Mouse (Mus musculus): ENCODE measurements around the gene Gnaq. TPM values are rescaled to one million over a fixed set of nuclear protein-coding genes. Genes with fewer than 3 reads are reported as not detected.
"Not testable (repeated sequence)": the region's sequence is repeated elsewhere in the genome, so short reads cannot be mapped to it uniquely, and the experiment has no call there.

Gene Gnaq
- polyA plus RNA-seq, 1 experiment: 20.0 TPM

DNA sequence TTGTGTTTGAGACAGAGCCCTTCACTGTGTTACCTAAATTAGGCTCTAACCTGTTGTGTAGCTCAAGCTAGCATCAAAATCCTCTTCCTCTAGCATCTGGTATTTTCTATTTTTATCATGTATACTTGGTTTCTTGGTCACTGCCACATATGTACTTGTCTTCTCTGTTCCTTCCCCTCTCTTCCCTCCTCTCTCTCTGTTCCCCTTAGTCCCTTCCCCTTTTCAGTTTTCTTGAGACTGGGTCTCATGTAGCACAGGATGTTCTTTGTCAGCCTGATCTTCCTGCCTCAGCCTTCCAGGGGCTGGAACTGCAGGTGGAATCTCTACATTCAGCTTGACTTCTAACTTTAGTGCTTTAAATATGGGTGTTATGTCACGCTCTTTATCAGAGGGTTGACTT lies 16.5 kb downstream of the Gnaq start:
- WGBS: 61% methylated on average over 1 of the region's 1 CpGs
- Histone ChIP-seq H3K27ac (ENCODE audit: control insufficient read depth, insufficient read depth, low read depth, low read length, poor library complexity) (peak overlapping the region; percentile 39; the same call in 1 of the 2 replicates), H3K4me1 (ENCODE audit: control insufficient read depth, insufficient read depth, low read length) (peaks cover 2% of the 10 kb centered on the region; the same call in 1 of the 2 replicates), H3K4me3 (replicated peaks; ENCODE audit: control insufficient read depth, low read depth, low read length) (no peak overlapping the region)
- no peak for TF ChIP-seq POLR2A (IDR thresholded peaks at IDR 0.05; ENCODE audit: borderline replicate concordance, control insufficient read depth, low read depth, low read length)
- TF ChIP-seq CTCF (IDR thresholded peaks at IDR 0.05; ENCODE audit: control insufficient read depth, insufficient read depth, low read length): no peak

DNA sequence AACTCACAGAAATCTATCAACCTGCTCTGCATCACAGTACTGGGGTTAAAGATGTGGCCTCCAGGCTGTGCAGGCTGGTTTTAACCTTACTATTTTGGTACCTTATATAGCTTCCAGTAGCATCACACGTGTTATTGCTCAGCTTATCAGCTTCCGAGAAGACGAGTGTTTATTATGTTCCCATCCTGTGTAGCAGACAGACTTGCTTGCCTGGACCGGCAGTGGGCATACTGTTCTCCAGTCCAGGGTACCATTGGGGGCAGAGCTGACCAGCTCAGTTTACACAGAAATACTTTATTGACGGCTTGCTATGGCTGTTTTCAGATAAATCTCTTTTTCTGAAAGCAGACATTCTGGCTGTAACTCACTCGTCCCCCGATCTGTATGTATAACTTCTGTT lies 17.7 kb downstream of the Gnaq start:
- Histone ChIP-seq H3K27ac (ENCODE audit: control insufficient read depth, insufficient read depth, low read depth, low read length, poor library complexity) (no peak overlapping the region), H3K4me1 (ENCODE audit: control insufficient read depth, insufficient read depth, low read length) (peaks cover 3% of the 10 kb centered on the region; the same call in 1 of the 2 replicates), H3K4me3 (replicated peaks; ENCODE audit: control insufficient read depth, low read depth, low read length) (no peak overlapping the region)
- 79% methylated on average over 7 of the region's 7 CpGs for WGBS
- no peak for TF ChIP-seq CTCF (IDR thresholded peaks at IDR 0.05; ENCODE audit: control insufficient read depth, insufficient read depth, low read length)

DNA sequence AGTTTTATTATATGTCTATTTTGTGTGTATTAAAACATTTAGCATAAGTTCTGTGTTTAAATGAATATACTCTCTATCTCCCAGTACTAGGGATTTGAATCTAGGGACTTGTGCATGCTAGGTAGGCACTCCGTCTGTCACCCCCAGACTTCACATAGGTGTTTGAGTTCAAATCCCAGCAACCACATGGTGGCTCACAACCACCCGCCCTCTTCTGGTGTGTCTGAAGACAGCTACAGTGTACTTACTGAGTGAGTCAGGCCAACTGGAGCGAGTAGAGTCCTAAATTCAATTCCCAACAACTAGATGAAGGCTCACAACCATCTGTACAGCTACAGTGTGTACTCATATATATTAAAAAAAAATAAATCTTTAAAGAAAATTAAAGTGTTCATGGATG lies 21.2 kb downstream of the Gnaq start:
- 76% methylated on average over 3 of the region's 3 CpGs for WGBS
- H3K27ac ChIP-seq (ENCODE audit: control insufficient read depth, insufficient read depth, low read depth, low read length, poor library complexity): no peak overlapping the region
- TF ChIP-seq POLR2A (IDR thresholded peaks at IDR 0.05; ENCODE audit: borderline replicate concordance, control insufficient read depth, low read depth, low read length): no peak
- no peak for TF ChIP-seq CTCF (IDR thresholded peaks at IDR 0.05; ENCODE audit: control insufficient read depth, insufficient read depth, low read length)
- no peak overlapping the region for H3K4me3 ChIP-seq (replicated peaks; ENCODE audit: control insufficient read depth, low read depth, low read length)
- H3K4me1 ChIP-seq (ENCODE audit: control insufficient read depth, insufficient read depth, low read length): peaks cover 1% of the 10 kb centered on the region; the same call in 1 of the 2 replicates

DNA sequence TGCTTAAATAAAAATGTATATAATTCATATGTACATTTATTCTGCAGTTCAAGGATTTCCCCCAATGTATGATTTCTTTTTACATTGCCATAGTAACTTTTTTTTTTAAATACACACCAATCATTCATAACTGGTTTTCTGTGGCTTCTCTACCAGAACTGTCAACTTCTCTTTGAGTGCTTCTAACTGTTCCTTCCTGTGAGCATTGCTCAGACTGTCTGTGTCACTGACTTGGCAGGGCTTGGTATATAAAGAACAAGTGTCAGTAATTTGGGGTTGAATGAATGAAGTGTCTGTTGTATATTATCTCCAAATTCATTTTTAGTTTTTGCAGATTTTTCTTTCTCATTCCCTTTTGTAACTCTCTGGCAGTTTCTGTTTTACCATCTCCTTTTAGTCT lies 21.8 kb downstream of the Gnaq start:
- Histone ChIP-seq H3K4me1 (ENCODE audit: control insufficient read depth, insufficient read depth, low read length) (peaks cover 1% of the 10 kb centered on the region; the same call in 1 of the 2 replicates), H3K4me3 (replicated peaks; ENCODE audit: control insufficient read depth, low read depth, low read length) (no peak overlapping the region)
- no peak for TF ChIP-seq CTCF (IDR thresholded peaks at IDR 0.05; ENCODE audit: control insufficient read depth, insufficient read depth, low read length)
- TF ChIP-seq POLR2A (IDR thresholded peaks at IDR 0.05; ENCODE audit: borderline replicate concordance, control insufficient read depth, low read depth, low read length): no peak

DNA sequence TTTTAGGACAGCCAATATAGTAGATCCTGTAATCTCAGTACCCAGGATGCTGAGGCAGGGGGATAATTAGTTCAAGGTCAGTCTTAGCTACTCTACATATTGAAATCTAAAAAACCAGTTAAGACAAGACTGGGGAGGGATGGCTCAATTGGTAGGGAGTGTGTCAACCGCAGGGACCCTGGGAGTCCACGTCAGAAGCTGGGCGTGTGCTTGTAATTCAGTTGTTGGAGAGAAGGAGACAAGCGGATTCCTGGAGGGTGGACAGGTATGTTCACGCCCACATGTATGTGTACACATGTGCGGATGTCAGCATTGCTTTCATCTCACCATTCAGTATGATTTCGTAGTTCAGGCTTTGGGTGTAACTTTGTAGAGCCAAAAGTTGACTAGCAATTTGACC lies 24.5 kb downstream of the Gnaq start:
- Histone ChIP-seq H3K27ac (ENCODE audit: control insufficient read depth, insufficient read depth, low read depth, low read length, poor library complexity) (no peak overlapping the region), H3K4me1 (ENCODE audit: control insufficient read depth, insufficient read depth, low read length) (peaks cover 1% of the 10 kb centered on the region; the same call in 1 of the 2 replicates), H3K4me3 (replicated peaks; ENCODE audit: control insufficient read depth, low read depth, low read length) (no peak overlapping the region)
- 90% methylated on average over 7 of the region's 7 CpGs for WGBS
- TF ChIP-seq CTCF (IDR thresholded peaks at IDR 0.05; ENCODE audit: control insufficient read depth, insufficient read depth, low read length) (no peak), POLR2A (IDR thresholded peaks at IDR 0.05; ENCODE audit: borderline replicate concordance, control insufficient read depth, low read depth, low read length) (no peak)

More for the DNA sequence above, 21.8 kb downstream of the Gnaq start:
- no peak overlapping the region for H3K27ac ChIP-seq (ENCODE audit: control insufficient read depth, insufficient read depth, low read depth, low read length, poor library complexity)

DNA sequence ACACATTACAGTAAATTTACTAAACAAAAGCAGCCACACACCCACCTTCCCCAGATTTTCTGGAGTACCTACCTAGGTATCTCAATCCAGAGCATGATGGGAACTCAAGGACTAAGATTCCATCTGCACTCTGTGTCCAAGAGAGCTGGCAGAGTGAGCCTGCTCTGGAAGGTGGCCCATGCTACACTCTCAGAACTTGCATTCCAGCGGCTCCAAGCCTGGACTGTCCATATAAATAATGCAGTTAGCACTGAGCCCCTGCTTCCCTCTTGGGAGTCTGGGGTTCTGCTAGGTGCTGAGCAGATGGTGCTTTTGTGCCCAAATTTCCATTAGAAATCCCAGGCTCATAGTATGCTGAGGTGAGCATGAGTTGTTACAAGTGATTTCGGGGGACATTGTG lies 28.1 kb downstream of the Gnaq start:
- no peak overlapping the region for H3K4me3 ChIP-seq (replicated peaks; ENCODE audit: control insufficient read depth, low read depth, low read length)
- H3K4me1 ChIP-seq (ENCODE audit: control insufficient read depth, insufficient read depth, low read length): no peaks in the 10 kb centered on the region; the same call in 1 of the 2 replicates
- H3K27ac ChIP-seq (ENCODE audit: control insufficient read depth, insufficient read depth, low read depth, low read length, poor library complexity): no peak overlapping the region
- no peak for TF ChIP-seq POLR2A (IDR thresholded peaks at IDR 0.05; ENCODE audit: borderline replicate concordance, control insufficient read depth, low read depth, low read length)
- WGBS: 86% methylated on average over 2 of the region's 2 CpGs

DNA sequence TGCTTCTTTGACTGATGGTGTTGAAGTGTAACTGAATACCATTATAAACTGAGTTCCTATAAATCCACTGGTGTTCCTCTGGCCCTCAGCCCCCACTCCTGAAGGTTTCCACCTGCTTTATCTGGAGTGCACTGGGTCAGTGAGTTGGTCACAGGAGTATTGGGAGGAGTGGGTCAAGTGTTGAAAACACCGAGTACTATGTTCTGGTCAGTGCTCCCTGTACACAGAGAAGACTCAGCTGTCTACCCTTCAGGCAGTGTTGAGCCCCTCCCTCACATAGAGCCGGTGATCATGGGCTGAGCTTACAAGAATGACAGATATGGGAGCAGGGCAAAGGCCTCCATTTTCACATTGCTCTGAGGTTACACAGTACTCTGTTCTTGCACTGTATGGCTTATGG lies 28.6 kb downstream of the Gnaq start:
- Histone ChIP-seq H3K4me3 (replicated peaks; ENCODE audit: control insufficient read depth, low read depth, low read length) (no peak overlapping the region), H3K27ac (ENCODE audit: control insufficient read depth, insufficient read depth, low read depth, low read length, poor library complexity) (no peak overlapping the region), H3K4me1 (ENCODE audit: control insufficient read depth, insufficient read depth, low read length) (no peaks in the 10 kb centered on the region; the same call in 1 of the 2 replicates)
- TF ChIP-seq CTCF (IDR thresholded peaks at IDR 0.05; ENCODE audit: control insufficient read depth, insufficient read depth, low read length) (no peak), POLR2A (IDR thresholded peaks at IDR 0.05; ENCODE audit: borderline replicate concordance, control insufficient read depth, low read depth, low read length) (no peak)
- 79% methylated on average over 2 of the region's 2 CpGs for WGBS

DNA sequence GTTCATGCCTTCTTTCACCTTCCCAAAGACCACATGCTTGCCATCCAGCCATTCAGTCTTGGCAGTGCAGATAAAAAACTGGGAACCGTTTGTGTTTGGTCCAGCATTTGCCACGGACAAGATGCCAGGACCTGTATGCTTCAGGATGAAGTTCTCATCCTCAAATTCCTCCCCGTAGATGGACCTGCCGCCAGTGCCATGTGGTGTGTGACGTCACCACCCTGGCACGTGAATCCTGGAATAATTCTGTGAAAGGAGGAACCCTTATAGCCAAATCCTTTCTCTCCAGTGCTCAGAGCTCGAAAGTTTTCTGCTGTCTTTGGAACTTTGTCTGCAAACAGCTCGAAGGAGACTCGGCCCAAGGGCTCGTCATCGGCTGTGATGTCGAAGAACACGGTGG lies 31.8 kb downstream of the Gnaq start:
- H3K4me3 ChIP-seq (replicated peaks; ENCODE audit: control insufficient read depth, low read depth, low read length); H3K4me1 ChIP-seq (ENCODE audit: control insufficient read depth, insufficient read depth, low read length); H3K27ac ChIP-seq (ENCODE audit: control insufficient read depth, insufficient read depth, low read depth, low read length, poor library complexity): not testable (repeated sequence)
- 89% methylated on average over 13 of the region's 13 CpGs for WGBS

DNA sequence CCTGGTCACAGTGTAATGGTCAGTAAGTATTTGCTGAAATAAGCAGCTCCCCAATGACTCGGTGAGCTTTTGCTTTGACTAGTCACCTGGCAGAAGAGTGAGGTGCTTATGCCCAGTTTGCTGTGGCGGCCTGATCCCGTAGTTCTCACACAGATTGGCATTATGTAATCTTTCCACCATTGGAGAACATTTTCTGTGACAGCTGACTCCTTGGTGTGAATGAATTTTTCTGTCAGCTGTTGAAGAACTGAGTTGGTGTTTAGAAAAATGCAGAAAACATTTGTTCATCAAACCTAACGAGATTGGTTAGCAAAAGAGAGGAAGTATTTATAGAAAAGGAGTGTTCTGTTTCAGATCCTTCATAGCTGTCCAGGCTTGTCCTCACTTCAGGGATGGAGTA lies 34.6 kb downstream of the Gnaq start:
- no peak overlapping the region for H3K27ac ChIP-seq (ENCODE audit: control insufficient read depth, insufficient read depth, low read depth, low read length, poor library complexity)
- TF ChIP-seq POLR2A (IDR thresholded peaks at IDR 0.05; ENCODE audit: borderline replicate concordance, control insufficient read depth, low read depth, low read length) (no peak), CTCF (IDR thresholded peaks at IDR 0.05; ENCODE audit: control insufficient read depth, insufficient read depth, low read length) (no peak)
- 62% methylated on average over 4 of the region's 4 CpGs for WGBS
- no peaks in the 10 kb centered on the region; the same call in 1 of the 2 replicates for H3K4me1 ChIP-seq (ENCODE audit: control insufficient read depth, insufficient read depth, low read length)
- no peak overlapping the region for H3K4me3 ChIP-seq (replicated peaks; ENCODE audit: control insufficient read depth, low read depth, low read length)
